Mouse (Mus musculus): Measurements from ENCODE around the gene Plpp2. TPM values are rescaled to one million over a fixed set of nuclear protein-coding genes. Genes with fewer than 3 reads are reported as not detected.

Gene Plpp2
- 2.5 to 4.1 TPM (median 3.8 TPM) in 4 replicates for total RNA-seq (2023; ENCODE audit: inconsistent age)

DNA sequence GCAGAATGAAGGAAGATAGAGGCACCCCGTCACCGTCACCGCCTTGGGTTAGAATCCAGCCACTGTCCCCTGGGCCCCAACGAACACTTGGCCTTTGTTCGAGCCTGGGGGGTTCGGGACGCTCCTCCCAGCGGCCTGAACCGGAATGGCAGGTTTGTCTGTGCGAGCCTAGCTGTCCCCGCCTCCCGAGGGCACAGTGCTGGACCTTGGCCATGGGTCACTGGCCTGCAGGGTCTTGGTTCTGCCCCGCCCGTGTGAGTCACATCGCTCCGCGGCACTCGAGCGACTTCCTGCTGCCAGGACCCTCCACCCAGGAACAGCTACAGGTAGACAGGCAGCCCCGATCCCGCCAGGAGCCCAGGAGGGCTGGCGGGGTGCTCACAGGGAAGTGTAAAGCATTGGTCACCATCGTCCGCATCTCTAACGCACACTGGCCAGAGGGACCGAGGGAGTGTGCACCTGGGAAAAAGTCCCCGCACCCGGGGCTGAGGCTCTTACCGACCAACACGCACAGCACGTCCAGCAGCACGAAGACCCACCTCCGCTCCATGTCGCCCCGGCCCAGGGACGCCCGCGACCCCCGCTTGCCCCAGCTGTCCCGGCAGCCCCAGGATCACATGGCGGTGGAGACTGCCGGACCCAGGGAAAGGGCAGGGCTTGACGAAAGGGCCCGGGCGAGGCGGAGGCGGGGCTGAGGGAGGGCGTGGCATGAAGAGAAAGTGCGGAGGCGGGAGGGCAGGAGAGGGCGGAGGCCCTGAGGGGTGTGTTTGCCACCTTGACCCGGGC lies at the start of gene Plpp2:
Plpp2 (minus strand) TSS at position 671 of the 786 bp plus-strand sequence.

DNA sequence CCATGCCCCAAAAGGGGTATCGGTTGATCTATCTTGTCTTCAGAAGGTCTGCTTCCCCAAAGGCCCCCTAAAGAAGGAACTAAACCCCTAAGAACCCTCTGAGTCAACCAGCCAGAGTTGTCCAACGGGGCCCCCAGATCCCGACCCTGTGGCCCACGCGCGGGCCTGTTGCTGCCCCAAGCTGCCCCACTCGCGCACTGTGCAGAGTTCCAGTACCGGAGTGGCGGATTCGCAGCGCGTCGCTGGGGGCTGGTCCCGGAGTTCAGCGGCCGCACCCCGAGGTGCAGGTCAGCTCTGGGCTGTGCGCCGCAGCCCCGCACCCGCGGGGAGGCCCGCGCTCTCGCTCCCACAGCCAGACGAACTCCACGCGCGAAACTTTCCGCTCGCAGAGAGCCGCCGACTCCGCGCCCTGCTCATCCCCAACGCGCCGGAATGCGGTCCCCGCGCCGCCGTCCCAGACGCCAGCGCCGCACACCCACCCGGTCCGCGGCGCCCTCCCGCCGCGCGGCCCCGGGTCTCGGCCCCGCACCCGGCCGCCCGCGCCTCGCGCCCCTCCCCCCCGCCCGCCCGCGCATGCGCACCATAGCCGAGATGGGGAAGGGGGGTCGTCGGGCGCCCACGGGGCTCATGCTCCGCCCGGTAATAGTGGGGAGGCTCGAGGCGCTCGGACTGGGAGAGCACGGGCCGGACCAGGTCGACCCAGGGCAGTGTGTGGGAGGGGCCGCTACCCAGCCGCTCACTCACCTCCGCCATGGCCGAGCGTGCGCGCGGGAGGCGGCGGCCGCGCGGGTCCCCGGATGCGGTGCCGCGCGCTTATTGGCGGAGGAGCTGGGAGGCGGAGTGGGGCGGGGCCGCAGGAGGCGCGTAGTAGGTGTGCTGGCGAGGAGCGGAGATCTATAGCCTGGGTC lies 21.0 kb upstream of the Plpp2 start, which contains the start of gene Mier2:
Mier2 (minus strand) TSS at position 870 of the 908 bp plus-strand sequence.

Other genes with a start within 250 kb of the Plpp2 start
- gene Vmn2r82, start 177.3 kb downstream of the Plpp2 start, total RNA-seq (2023; ENCODE audit: inconsistent age): not detected in 4 replicates
- gene Vmn2r83, start 65.1 kb downstream of the Plpp2 start, total RNA-seq (2023; ENCODE audit: inconsistent age): not detected in 4 replicates
- 36.6 to 45.9 TPM (median 40.8 TPM) in 4 replicates for gene Mier2, start 21.4 kb upstream of the Plpp2 start, total RNA-seq (2023; ENCODE audit: inconsistent age)
- not detected in 4 replicates for gene Theg, start 53.5 kb upstream of the Plpp2 start, total RNA-seq (2023; ENCODE audit: inconsistent age)
- gene C2cd4c, start 80.2 kb upstream of the Plpp2 start, total RNA-seq (2023; ENCODE audit: inconsistent age): not detected in 4 replicates
- not detected in 4 replicates for gene Shc2, start 104.1 kb upstream of the Plpp2 start, total RNA-seq (2023; ENCODE audit: inconsistent age)
- gene Odf3l2, start 111.9 kb upstream of the Plpp2 start, total RNA-seq (2023; ENCODE audit: inconsistent age): not detected in 4 replicates
- not detected in 4 replicates for gene Madcam1, start 130.8 kb upstream of the Plpp2 start, total RNA-seq (2023; ENCODE audit: inconsistent age)
- gene Tpgs1, start 135.6 kb upstream of the Plpp2 start, total RNA-seq (2023; ENCODE audit: inconsistent age): 13.7 to 19.6 TPM (median 17.1 TPM) in 4 replicates
- 64.7 to 70.9 TPM (median 68.3 TPM) in 4 replicates for gene Cdc34, start 148.4 kb upstream of the Plpp2 start, total RNA-seq (2023; ENCODE audit: inconsistent age)
- 1.2 to 2.8 TPM (median 2.1 TPM) in 4 replicates for gene Gzmm, start 155.2 kb upstream of the Plpp2 start, total RNA-seq (2023; ENCODE audit: inconsistent age)
- gene Bsg, start 170.7 kb upstream of the Plpp2 start, total RNA-seq (2023; ENCODE audit: inconsistent age): 101 to 112 TPM (median 107 TPM) in 4 replicates
- 0.26 TPM in 1 of 4 replicates, not detected in the others for gene Hcn2, start 182.8 kb upstream of the Plpp2 start, total RNA-seq (2023; ENCODE audit: inconsistent age)
- 55.6 to 79.9 TPM (median 71.2 TPM) in 4 replicates for gene Polrmt, start 212.8 kb upstream of the Plpp2 start, total RNA-seq (2023; ENCODE audit: inconsistent age)
- not detected in 4 replicates for gene Fgf22, start 221.3 kb upstream of the Plpp2 start, total RNA-seq (2023; ENCODE audit: inconsistent age)
- gene Rnf126, start 233.2 kb upstream of the Plpp2 start, total RNA-seq (2023; ENCODE audit: inconsistent age): 52.1 to 65.8 TPM (median 59.1 TPM) in 4 replicates
- 1.1 to 2.1 TPM (median 1.7 TPM) in 4 replicates for gene Fstl3, start 243.5 kb upstream of the Plpp2 start, total RNA-seq (2023; ENCODE audit: inconsistent age)

All from B cell, adult (primary cell).